Mouse (Mus musculus) erythroid progenitor cell, adult 5-6 weeks (primary cell): Measurements from ENCODE around the gene Cd7. TPM values are rescaled to one million over a fixed set of nuclear protein-coding genes. Genes with fewer than 3 reads are reported as not detected.

Source experiments
- ATAC-seq: replicated peaks from 2 replicates; pipeline ENCODE4 v1.8.0; 2016; ENCODE audit warnings: moderate number of reproducible peaks, mild to moderate bottlenecking, moderate TSS enrichment, inconsistent platforms; ENCODE audit not compliant: poor library complexity, low FRiP score, severe bottlenecking
- total RNA-seq, 2 experiments: library from RNA; stranded (forward) in 1 of 2; stranded (reverse) in 1 of 2; fragments of 150-400 nt in 1 of 2; fragments of 186-747, 209-891 nt in 1 of 2; gene quantifications; 2 replicates each; pipeline versions ENCODE4 v1.2.3 to v1.2.4; 2015 to 2017; ENCODE audit warnings: low replicate concordance in 2 of 2

The Cd7 gene
- total RNA-seq, 2 experiments from 2014 or later: 13.0 TPM; not detected in 1

- ATAC-seq: no peak
Observed at GRCm38 (mm10) chr11:120994741-120995140, 44.5 kb downstream of the Cd7 start.

GRCm38 (mm10) chr11:120993586-120993985 lies 45.6 kb downstream of the Cd7 start:
- no peak for ATAC-seq

- ATAC-seq: no peak
Observed at GRCm38 (mm10) chr11:120993080-120993479, 46.1 kb downstream of the Cd7 start.

GRCm38 (mm10) chr11:120991791-120992190 lies 47.4 kb downstream of the Cd7 start:
- peak; percentile 10 for ATAC-seq

GRCm38 (mm10) chr11:120990951-120991526 lies 48.2 kb downstream of the Cd7 start, which contains the start of gene Csnk1d:
Gene Csnk1d, minus strand, starts transcription at chr11:120991330.
- peak; percentile 78 for ATAC-seq

- ATAC-seq: peak; percentile 61
Observed at GRCm38 (mm10) chr11:120990126-120990781, 49.0 kb downstream of the Cd7 start.

GRCm38 (mm10) chr11:120989523-120989922 lies 49.7 kb downstream of the Cd7 start:
- no peak for ATAC-seq

- no peak for ATAC-seq
Observed at GRCm38 (mm10) chr11:120988410-120988809, 50.8 kb downstream of the Cd7 start.

- no peak for ATAC-seq
Observed at GRCm38 (mm10) chr11:120987608-120988007, 51.6 kb downstream of the Cd7 start.

Other genes with a start within 250 kb of the Cd7 start
- gene Dus1l, start 243.0 kb downstream of the Cd7 start, total RNA-seq (2015; ENCODE audit: low replicate concordance): 46.1 and 62.0 TPM in 2 replicates
- 15.4 and 24.6 TPM in 2 replicates for gene Dus1l, start 243.0 kb downstream of the Cd7 start, total RNA-seq (2017; ENCODE audit: low replicate concordance)
- 3.2 and 16.3 TPM in 2 replicates for gene Fasn, start 214.9 kb downstream of the Cd7 start, total RNA-seq (2015; ENCODE audit: low replicate concordance)
- gene Fasn, start 214.9 kb downstream of the Cd7 start, total RNA-seq (2017; ENCODE audit: low replicate concordance): 0.83 and 2.8 TPM in 2 replicates
- gene Ccdc57, start 106.5 kb downstream of the Cd7 start, total RNA-seq (2015; ENCODE audit: low replicate concordance): 6.7 and 11.2 TPM in 2 replicates
- 12.1 and 13.5 TPM in 2 replicates for gene Ccdc57, start 106.5 kb downstream of the Cd7 start, total RNA-seq (2017; ENCODE audit: low replicate concordance)
- gene Slc16a3, start 90.9 kb downstream of the Cd7 start, total RNA-seq (2015; ENCODE audit: low replicate concordance): 4.7 and 5.4 TPM in 2 replicates
- gene Slc16a3, start 90.9 kb downstream of the Cd7 start, total RNA-seq (2017; ENCODE audit: low replicate concordance): 0.98 and 3.3 TPM in 2 replicates
- gene Csnk1d, start 48.1 kb downstream of the Cd7 start, total RNA-seq (2015; ENCODE audit: low replicate concordance): 7.6 and 27.7 TPM in 2 replicates
- gene Csnk1d, start 48.1 kb downstream of the Cd7 start, total RNA-seq (2017; ENCODE audit: low replicate concordance): 17.3 and 26.2 TPM in 2 replicates
- gene Sectm1b, start 24.2 kb upstream of the Cd7 start, total RNA-seq (2015; ENCODE audit: low replicate concordance): not detected in 2 replicates
- not detected in 2 replicates for gene Sectm1b, start 24.2 kb upstream of the Cd7 start, total RNA-seq (2017; ENCODE audit: low replicate concordance)
- gene Sectm1a, start 41.8 kb upstream of the Cd7 start, total RNA-seq (2015; ENCODE audit: low replicate concordance): not detected in 2 replicates
- not detected in 2 replicates for gene Sectm1a, start 41.8 kb upstream of the Cd7 start, total RNA-seq (2017; ENCODE audit: low replicate concordance)
- gene Tex19.2, start 79.3 kb upstream of the Cd7 start, total RNA-seq (2015; ENCODE audit: low replicate concordance): not detected in 2 replicates
- gene Tex19.2, start 79.3 kb upstream of the Cd7 start, total RNA-seq (2017; ENCODE audit: low replicate concordance): not detected in 2 replicates
- not detected in 2 replicates for gene Tex19.1, start 106.7 kb upstream of the Cd7 start, total RNA-seq (2015; ENCODE audit: low replicate concordance)
- not detected in 2 replicates for gene Tex19.1, start 106.7 kb upstream of the Cd7 start, total RNA-seq (2017; ENCODE audit: low replicate concordance)
- gene Uts2r, start 120.9 kb upstream of the Cd7 start, total RNA-seq (2015; ENCODE audit: low replicate concordance): not detected in 2 replicates
- not detected in 2 replicates for gene Uts2r, start 120.9 kb upstream of the Cd7 start, total RNA-seq (2017; ENCODE audit: low replicate concordance)
- 0.42 and 0.72 TPM in 2 replicates for gene Hexdc, start 165.0 kb upstream of the Cd7 start, total RNA-seq (2015; ENCODE audit: low replicate concordance)
- 4.7 and 5.8 TPM in 2 replicates for gene Hexdc, start 165.0 kb upstream of the Cd7 start, total RNA-seq (2017; ENCODE audit: low replicate concordance)
- 4.3 and 8.4 TPM in 2 replicates for gene Ogfod3, start 165.3 kb upstream of the Cd7 start, total RNA-seq (2015; ENCODE audit: low replicate concordance)
- gene Ogfod3, start 165.3 kb upstream of the Cd7 start, total RNA-seq (2017; ENCODE audit: low replicate concordance): 1.9 and 2.1 TPM in 2 replicates
- gene Cybc1, start 189.9 kb upstream of the Cd7 start, total RNA-seq (2015; ENCODE audit: low replicate concordance): 24.3 and 34.6 TPM in 2 replicates
- 27.3 and 47.9 TPM in 2 replicates for gene Cybc1, start 189.9 kb upstream of the Cd7 start, total RNA-seq (2017; ENCODE audit: low replicate concordance)
- 109 and 126 TPM in 2 replicates for gene Narf, start 197.8 kb upstream of the Cd7 start, total RNA-seq (2015; ENCODE audit: low replicate concordance)
- 181 and 186 TPM in 2 replicates for gene Narf, start 197.8 kb upstream of the Cd7 start, total RNA-seq (2017; ENCODE audit: low replicate concordance)
- gene Foxk2, start 220.6 kb upstream of the Cd7 start, total RNA-seq (2015; ENCODE audit: low replicate concordance): 16.6 and 18.4 TPM in 2 replicates
- gene Foxk2, start 220.6 kb upstream of the Cd7 start, total RNA-seq (2017; ENCODE audit: low replicate concordance): 15.8 and 32.2 TPM in 2 replicates